Mouse (Mus musculus) MEL (cell line): Measurements from ENCODE around the gene Mecom.

ENCODE experiments used
- CHD1 ChIP-seq: IDR thresholded peaks from 2 replicates; pipeline ENCODE4 v1.6.1; 2012; ENCODE audit warnings: low read depth, mild to moderate bottlenecking, inconsistent platforms, low read length, improper control_type of control experiment
- CTCF ChIP-seq, 3 experiments: IDR thresholded peaks in 2 of 3; conservative IDR thresholded peaks in 1 of 3; 2 replicates each; pipeline ENCODE4 v1.5.1; 2011 to 2012; ENCODE audit warnings: low read length in 3 of 3, low read depth in 2 of 3, mild to moderate bottlenecking in 2 of 3, improper control_type of control experiment in 1 of 3, inconsistent platforms in 1 of 3, mixed read lengths in 1 of 3, moderate library complexity in 1 of 3; ENCODE audit not compliant: control insufficient read depth in 1 of 3, insufficient read depth in 1 of 3, poor library complexity in 1 of 3, severe bottlenecking in 1 of 3
- MAFK ChIP-seq: IDR thresholded peaks from 2 replicates; pipeline ENCODE4 v1.6.1; 2011; ENCODE audit warnings: low read depth, mild to moderate bottlenecking, low read length, improper control_type of control experiment, borderline replicate concordance
- MAX ChIP-seq: IDR thresholded peaks from 2 replicates; pipeline ENCODE4 v1.6.1; 2011; ENCODE audit warnings: low read length, improper control_type of control experiment
- MYC ChIP-seq: IDR thresholded peaks from 2 replicates; pipeline ENCODE4 v1.6.1; 2011; ENCODE audit warnings: low read depth, mild to moderate bottlenecking, low read length, improper control_type of control experiment, moderate library complexity
- POLR2A ChIP-seq, 2 experiments: IDR thresholded peaks; 2 replicates each; pipeline ENCODE4 v1.6.1; 2011 to 2012; ENCODE audit warnings: low read length in 2 of 2, mild to moderate bottlenecking in 2 of 2, control low read depth in 1 of 2, improper control_type of control experiment in 1 of 2, low read depth in 1 of 2, moderate library complexity in 1 of 2; ENCODE audit not compliant: control insufficient read depth in 1 of 2, insufficient read depth in 1 of 2, poor library complexity in 1 of 2

DNA sequence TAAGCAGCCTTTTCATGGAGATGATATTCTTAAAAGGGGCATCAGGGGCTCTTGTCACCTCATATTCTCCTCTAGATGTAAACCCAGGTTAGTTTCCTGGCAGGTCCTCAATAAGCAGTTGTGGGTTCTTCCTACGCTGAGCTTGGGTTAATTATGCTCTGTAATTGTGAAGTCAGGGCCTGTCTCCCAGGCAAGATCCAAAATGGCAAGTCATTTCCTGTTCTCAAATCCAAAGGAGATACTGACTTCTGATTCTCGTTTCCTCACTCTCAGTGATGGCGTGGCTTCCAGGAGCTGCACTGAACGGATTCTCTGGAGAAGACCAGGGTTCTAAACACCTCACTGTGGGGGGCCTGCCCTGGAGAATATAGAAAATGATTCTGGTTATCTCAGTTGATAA lies 450.7 kb downstream of the Mecom start:
- TF ChIP-seq MAX (no peak), CTCF (IDR thresholded peaks at IDR 0.05 in 2 of 3, conservative IDR thresholded peaks at IDR 0.05 in 1 of 3; ENCODE audit: control insufficient read depth in 1 of 3, insufficient read depth in 1 of 3, low read depth in 2 of 3, low read length in 3 of 3, poor library complexity in 1 of 3, severe bottlenecking in 1 of 3) (no peak), POLR2A (IDR thresholded peaks at IDR 0.05; ENCODE audit: control insufficient read depth in 1 of 2, insufficient read depth in 1 of 2, low read depth in 1 of 2, low read length in 2 of 2, poor library complexity in 1 of 2) (no peak), MYC (no peak), CHD1 (no peak), MAFK (no peak)
